Mouse (Mus musculus): ENCODE data around the gene Tmem151b.

DNA sequence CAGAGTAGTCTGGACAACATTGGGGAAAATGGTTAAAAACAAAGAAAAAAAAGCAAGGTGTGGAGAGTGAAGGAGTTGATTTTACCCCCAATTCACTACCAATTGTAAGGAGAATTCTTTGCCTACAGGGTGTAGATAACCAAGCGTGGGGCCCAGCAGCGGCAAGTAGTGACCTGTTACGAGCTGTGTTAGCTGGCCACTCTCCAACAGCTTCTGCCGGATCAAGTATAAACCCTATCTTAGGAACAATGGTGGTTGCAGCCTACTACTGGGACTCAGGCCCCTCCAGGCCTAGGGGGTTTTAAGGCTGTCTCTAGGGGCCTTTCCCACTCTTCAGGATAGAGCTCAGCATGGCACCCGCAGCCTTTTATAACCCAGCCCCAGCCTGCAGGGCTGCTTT, 28.8 kb upstream of the Tmem151b start:
- TF ChIP-seq CTCF (IDR thresholded peaks at IDR 0.05; ENCODE audit: control insufficient read depth, insufficient read depth, insufficient read length) (no peak), MAX (IDR thresholded peaks at IDR 0.05) (no peak), MYOG (IDR thresholded peaks at IDR 0.05; ENCODE audit: control insufficient read depth, extremely low read depth, insufficient read length) (no peak), USF1 (IDR thresholded peaks at IDR 0.05; ENCODE audit: low read depth) (no peak), CEBPB (IDR thresholded peaks at IDR 0.05; ENCODE audit: low read depth) (no peak), MYOD1 (IDR thresholded peaks at IDR 0.05; ENCODE audit: control insufficient read depth, insufficient read length, low read depth) (no peak), FOSL1 (IDR thresholded peaks at IDR 0.05; ENCODE audit: insufficient read depth, low read length, poor library complexity, severe bottlenecking) (no peak)
